Mouse (Mus musculus) bone marrow, adult 2 months (tissue): ENCODE measurements around the gene Tkt. TPM values are rescaled to one million over a fixed set of nuclear protein-coding genes. Genes with fewer than 3 reads are reported as not detected.

Experiments
- H3K27ac ChIP-seq: fragments of 200-500 bp; 2 replicates; pipeline ENCODE4 v1.5.1; 2012; ENCODE audit warnings: low read depth, mild to moderate bottlenecking, control low read depth, inconsistent platforms, low read length; ENCODE audit not compliant: control insufficient read depth, poor library complexity, insufficient read depth
- H3K4me1 ChIP-seq: fragments of 200-500 bp; 2 replicates; pipeline ENCODE4 v1.6.1; 2011; ENCODE audit warnings: low read length; ENCODE audit not compliant: control insufficient read depth, insufficient read depth
- H3K4me3 ChIP-seq: fragments of 200-500 bp; replicated peaks from 2 replicates; pipeline ENCODE3; 2011; ENCODE audit warnings: mild to moderate bottlenecking, low read depth, low read length, control low read depth; ENCODE audit not compliant: control insufficient read depth
- CTCF ChIP-seq: fragments of 200-500 bp; IDR thresholded peaks from 2 replicates; pipeline ENCODE4 v1.5.1; 2011; ENCODE audit warnings: low read length, control low read depth; ENCODE audit not compliant: control insufficient read depth, insufficient read depth
- POLR2A ChIP-seq: fragments of 200-500 bp; IDR thresholded peaks from 2 replicates; pipeline ENCODE4 v1.6.1; 2011; ENCODE audit warnings: low read depth, mild to moderate bottlenecking, control low read depth, low read length, borderline replicate concordance; ENCODE audit not compliant: control insufficient read depth
- WGBS: fragments of 180-500 bp; shearing (Covaris S2); methylation state at CpG from one replicate; pipeline ENCODE4 v1.1.7; 2018; 5-methylcytosine and 5-hydroxymethylcytosine counted together
- polyA plus RNA-seq: library from polyadenylated mRNA; stranded (reverse); fragments of >200 nt; gene quantifications from 2 replicates; pipeline ENCODE4 v1.2.4, GENCODE M21; 2011; ENCODE audit warnings: low replicate concordance; ENCODE audit not compliant: missing spikeins, insufficient read depth, insufficient read length

Gene Tkt
- polyA plus RNA-seq, 1 experiment: 665 TPM

DNA sequence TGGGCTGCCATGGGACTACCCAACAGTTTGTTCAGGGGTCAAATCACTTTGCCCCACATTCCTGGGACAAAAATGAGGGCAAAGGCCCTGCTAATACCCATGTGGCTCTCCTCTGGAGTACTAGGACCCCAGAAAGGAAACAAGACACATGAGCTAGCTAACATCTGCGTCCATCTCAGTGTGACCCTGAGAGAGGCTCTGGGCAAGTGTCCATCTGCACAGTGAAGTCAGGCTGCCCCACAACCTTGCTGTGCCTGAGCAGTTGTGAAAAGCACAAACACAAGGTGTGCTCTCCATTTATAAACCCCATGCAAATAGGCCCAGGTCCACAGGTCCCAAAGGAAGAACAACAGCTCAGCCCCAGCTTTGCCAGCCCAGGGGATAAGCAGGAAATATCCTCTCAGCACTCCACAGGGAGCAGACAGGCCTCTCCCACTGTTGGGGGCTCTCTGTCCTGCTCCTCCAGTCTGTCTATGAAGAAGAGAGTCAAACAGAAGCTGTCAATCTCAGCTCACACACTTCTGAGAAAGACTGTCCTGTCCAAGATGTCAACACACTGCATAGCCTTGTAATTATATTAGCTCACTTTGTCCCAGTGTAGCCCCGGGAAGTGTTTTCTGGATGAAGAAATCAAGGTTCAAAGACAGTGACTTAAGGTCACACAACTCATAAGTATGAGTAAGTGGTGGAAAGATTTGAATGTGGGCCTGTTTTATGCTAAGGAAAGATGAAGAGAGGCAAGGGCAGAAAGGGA lies 65.0 kb downstream of the Tkt start:
- no peak for TF ChIP-seq POLR2A
- no peak for TF ChIP-seq CTCF
- peaks cover 21% of the 10 kb centered on the region for H3K4me1 ChIP-seq
- H3K27ac ChIP-seq: no peak overlapping the region; the same call in 1 of the 2 replicates
- WGBS: 62% methylated on average over 2 of the region's 2 CpGs
- no peak overlapping the region for H3K4me3 ChIP-seq

DNA sequence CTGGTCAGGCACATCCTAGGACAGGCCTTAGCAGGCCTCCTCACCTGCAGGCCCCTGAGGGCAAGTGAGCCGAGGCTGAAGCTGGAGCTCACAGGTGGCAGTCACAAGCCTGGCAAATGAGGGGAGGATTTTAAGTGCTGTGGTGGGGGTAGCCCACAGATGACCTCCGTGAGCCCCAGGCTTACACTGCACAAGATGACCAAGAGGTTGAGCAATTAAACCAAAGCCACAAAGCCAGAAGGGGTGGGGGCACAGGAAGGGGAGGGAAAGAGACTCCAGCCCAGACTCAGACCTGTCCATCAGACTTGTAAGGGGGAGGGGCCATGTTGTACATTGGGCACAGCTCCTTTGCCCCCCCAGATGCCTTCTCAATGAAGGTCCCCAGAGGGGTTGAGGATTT lies 68.6 kb downstream of the Tkt start:
- Histone ChIP-seq H3K27ac (peak overlapping the region; percentile 39), H3K4me3 (peak overlapping the region; percentile 13), H3K4me1 (peaks cover 32% of the 10 kb centered on the region)
- TF ChIP-seq POLR2A: no peak
- no peak for TF ChIP-seq CTCF
- 20% methylated on average over 2 of the region's 2 CpGs for WGBS

DNA sequence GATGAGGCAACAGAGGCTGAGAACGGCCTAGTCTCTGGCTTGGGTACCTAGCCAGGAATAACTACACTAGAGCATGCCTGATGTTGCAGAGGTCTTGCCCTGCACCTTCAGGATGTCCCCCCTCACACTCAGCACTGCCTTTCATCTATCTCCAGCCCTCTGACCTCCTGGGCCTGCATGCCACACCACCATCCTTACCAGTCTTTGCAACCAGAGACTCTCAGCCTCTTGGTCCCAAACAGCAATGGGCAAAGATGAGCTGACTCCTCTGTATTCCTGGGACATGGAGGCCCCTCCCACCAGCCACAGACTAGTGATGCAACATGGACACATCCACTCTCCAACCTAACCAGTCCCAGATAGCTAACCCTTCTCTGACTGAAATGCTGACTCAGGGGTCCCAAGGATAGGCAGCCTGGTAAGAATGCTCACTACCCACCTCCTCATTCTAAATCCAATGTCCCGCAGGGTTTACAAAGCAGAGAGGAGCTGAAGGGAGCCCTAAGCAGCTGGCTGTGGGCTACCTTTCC lies 70.7 kb downstream of the Tkt start:
- H3K4me1 ChIP-seq: peaks cover 27% of the 10 kb centered on the region
- WGBS: 67% methylated on average over 2 of the region's 2 CpGs
- TF ChIP-seq CTCF: no peak
- H3K4me3 ChIP-seq: no peak overlapping the region
- H3K27ac ChIP-seq: no peak overlapping the region; the same call in 1 of the 2 replicates

DNA sequence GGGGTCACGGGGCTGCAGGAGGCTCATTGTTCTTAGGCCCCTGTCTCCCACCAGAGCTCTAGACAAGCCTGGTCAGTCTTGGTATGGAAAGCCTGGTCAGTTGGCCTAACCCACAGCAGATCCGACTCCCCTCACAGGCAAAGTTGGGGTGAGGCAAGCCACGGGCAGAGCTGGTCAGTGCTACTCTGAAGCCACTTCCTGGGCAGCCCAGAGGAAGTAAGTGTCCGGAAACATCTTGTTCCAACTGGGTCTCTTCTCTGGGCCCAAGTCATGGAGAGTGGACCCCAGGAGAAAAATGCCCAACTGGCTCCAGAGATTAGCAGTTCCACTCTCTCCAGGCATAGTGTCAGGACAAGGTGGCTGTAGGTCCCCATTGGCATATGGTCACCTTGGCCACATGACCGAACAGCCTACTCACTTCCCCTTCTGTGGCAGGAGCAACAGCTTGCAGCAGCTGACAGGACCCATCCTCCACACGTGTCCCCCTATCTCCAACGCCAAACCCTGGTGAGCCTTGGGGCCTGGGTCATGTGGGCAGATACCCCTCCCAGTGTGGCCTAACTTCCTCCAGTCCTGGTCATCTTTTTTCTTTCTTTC lies 71.9 kb downstream of the Tkt start:
- Histone ChIP-seq H3K4me1 (peaks cover 27% of the 10 kb centered on the region), H3K4me3 (no peak overlapping the region), H3K27ac (peak overlapping the region; percentile 25)
- 21% methylated on average over 7 of the region's 7 CpGs for WGBS
- no peak for TF ChIP-seq POLR2A
- no peak for TF ChIP-seq CTCF

DNA sequence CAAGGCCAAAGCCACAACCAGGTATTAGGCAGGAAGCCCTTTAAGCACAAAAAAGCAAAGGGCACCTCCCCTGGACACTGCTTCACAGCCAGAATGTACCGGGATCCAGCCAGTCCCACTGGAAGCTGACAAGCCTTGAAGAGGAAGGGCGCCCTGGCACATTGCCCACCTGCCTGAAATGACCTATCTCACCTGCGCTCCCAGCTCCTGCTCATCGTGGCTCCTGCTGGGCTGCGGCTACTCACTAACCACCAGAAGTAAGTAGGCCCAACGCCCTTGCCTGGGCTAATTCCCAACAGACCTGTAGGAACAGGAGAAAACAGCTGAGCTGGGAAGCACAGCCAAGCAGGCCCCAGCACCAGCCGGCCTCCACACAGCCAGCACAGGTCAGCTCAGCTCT lies 74.0 kb downstream of the Tkt start:
- Histone ChIP-seq H3K27ac (no peak overlapping the region), H3K4me1 (peaks cover 20% of the 10 kb centered on the region), H3K4me3 (no peak overlapping the region)
- WGBS: 72% methylated on average over 7 of the region's 7 CpGs
- TF ChIP-seq POLR2A (no peak), CTCF (no peak)

DNA sequence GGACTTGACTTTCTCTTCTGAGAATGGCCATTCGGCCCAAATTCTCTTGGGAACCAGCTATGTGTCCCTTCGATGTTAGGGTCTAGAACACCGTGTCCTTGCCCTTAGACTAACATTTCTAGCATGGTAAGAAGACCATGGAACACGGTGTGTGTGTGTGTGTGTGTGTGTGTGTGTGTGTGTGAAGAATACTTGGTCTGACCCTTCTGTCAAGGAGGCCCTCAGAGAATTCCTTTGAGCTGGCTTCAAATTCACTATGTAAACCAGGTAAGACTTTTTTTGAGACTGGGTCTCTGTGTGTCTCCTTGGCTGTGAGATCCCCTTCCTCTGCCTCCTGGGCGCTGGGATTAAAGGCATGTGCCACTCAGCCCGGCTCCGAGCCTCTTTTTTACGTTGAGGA lies 74.4 kb downstream of the Tkt start:
- H3K4me3 ChIP-seq: no peak overlapping the region
- no peak overlapping the region for H3K27ac ChIP-seq
- 90% methylated on average over 8 of the region's 8 CpGs for WGBS
- peaks cover 17% of the 10 kb centered on the region for H3K4me1 ChIP-seq
- no peak for TF ChIP-seq POLR2A
- no peak for TF ChIP-seq CTCF

Other genes with a start within 250 kb of the Tkt start
- 5.5 and 16.6 TPM in 2 replicates for gene Dcp1a, start 68.8 kb upstream of the Tkt start, polyA plus RNA-seq
- 0.43 and 1.7 TPM in 2 replicates for gene Cacna1d, start 56.9 kb upstream of the Tkt start, polyA plus RNA-seq
- 67.1 and 177 TPM in 2 replicates for gene Prkcd, start 77.9 kb downstream of the Tkt start, polyA plus RNA-seq
- 3.1 and 4.9 TPM in 2 replicates for gene Rft1, start 106.0 kb downstream of the Tkt start, polyA plus RNA-seq
- gene Sfmbt1, start 166.5 kb downstream of the Tkt start, polyA plus RNA-seq: 7.7 and 8.9 TPM in 2 replicates